Comparison of ENCODE assay signal across 8 mouse cellular contexts in the genomic region with DNA sequence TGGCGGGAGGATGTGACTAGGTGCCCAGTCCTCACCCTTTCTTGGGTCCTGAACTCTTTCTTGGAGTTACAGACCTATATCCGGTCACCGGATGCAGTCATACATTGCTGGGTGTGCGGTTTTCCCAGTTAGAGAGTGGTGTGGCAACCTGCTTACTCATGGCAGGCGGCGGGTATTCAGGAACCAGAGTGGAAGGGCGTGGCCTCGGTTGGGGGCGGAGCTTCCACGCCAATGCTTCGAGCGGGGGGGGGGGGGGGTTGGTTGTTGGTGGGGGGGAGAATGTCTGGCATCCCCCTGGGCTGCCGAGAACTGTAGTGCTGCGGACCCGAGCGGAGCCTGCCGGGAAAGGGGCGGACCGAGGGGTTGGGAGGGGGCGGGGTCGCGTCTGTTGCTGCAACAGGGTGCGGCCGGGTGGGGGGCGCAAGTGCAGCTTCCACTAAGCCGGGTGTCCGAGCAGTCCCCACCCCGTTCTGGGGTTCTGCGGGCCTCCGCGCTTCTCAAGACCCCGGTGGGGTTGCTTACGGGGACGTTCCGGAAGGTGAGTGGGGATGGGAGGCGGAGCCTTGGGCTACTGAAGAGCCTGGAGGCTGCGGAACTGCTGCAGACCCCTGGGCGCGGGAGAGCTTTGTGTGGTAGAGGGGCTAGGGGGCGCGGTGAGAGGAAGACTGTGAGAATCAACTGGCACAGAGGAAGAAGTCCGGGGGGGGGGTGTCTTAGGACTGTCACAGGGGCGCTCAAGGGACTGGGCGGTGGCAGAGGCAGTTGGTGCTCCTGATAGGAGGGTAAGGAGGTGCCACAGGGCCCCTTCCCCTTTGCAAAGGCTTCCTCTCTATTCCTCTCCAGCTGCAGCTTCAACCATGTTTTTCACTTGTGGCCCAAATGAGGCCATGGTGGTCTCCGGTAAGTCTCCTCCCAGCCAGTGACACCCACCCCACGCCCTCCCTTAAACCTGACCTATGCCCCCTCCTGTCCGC. TPM values are rescaled to one million over a fixed set of nuclear protein-coding genes. Genes with fewer than 3 reads are reported as not detected.
DNase-seq lines count a peak whose midpoint lies in the region; ATAC-seq and TF ChIP-seq lines count a peak whose summit lies in the region.

A gene (plus strand): TSS at position 267 of the 974 bp plus-strand sequence.

- peak within 1 kb of the TSS; percentile 67 for H3K4me3 ChIP-seq in embryonic facial prominence, embryonic 13.5 days
- peak within 1 kb of the TSS; percentile 95 for H3K4me3 ChIP-seq in kidney, adult 2 months (ENCODE audit: insufficient read depth, low read depth, low read length)

- H3K27me3 ChIP-seq in embryonic facial prominence, embryonic 13.5 days, result no peaks in the 10 kb centered on the region
- no peaks in the 10 kb centered on the region for H3K27me3 ChIP-seq in kidney, adult 2 months (replicated peaks; ENCODE audit: control insufficient read depth, insufficient read depth, low read length)

- peak; percentile 16 for TF ChIP-seq POLR2A in kidney, adult 2 months (IDR thresholded peaks at IDR 0.05; ENCODE audit: low read depth, low read length)

- H3K9me3 ChIP-seq in embryonic facial prominence, embryonic 13.5 days, result no peaks in the 10 kb centered on the region

- no peak for TF ChIP-seq CTCF in kidney, adult 2 months (conservative IDR thresholded peaks at IDR 0.05; ENCODE audit: insufficient read depth, insufficient read length, low read depth, low read length)

- H3K9ac ChIP-seq in embryonic facial prominence, embryonic 13.5 days, result peak within 1 kb of the TSS; percentile 80

- H3K4me1 ChIP-seq in embryonic facial prominence, embryonic 13.5 days, result peaks cover 22% of the 10 kb centered on the region
- H3K4me1 ChIP-seq in kidney, adult 2 months (ENCODE audit: control insufficient read depth, insufficient read depth, low read length), result peaks cover 11% of the 10 kb centered on the region; the same call in 1 of the 2 replicates

- DNase-seq in 416B (ENCODE audit: low read depth) (peak; percentile 100), liver (peak; percentile 94)
- DNase-seq in adrenal gland, postnatal 36 days, result peak; percentile 90 to 94
- peak; percentile 91 to 93 for DNase-seq in heart, adult 18-20 months
- peak; percentile 93 for DNase-seq in kidney, adult 2 months
- peak; percentile 88 to 93 for DNase-seq in spleen, postnatal 4 days (ENCODE audit: low spot score in 2 of 2)

- peaks cover 40% of the 10 kb centered on the region for H3K36me3 ChIP-seq in embryonic facial prominence, embryonic 13.5 days
- no peaks in the 10 kb centered on the region for H3K36me3 ChIP-seq in kidney, adult 2 months (ENCODE audit: control insufficient read depth, insufficient read depth, low read length)

- WGBS in embryonic facial prominence, embryonic 13.5 days, result under 1% methylated on average over 41 of the region's 47 CpGs
- WGBS in kidney, adult 2 months, result 1% methylated on average over 47 of the region's 47 CpGs

- peak within 1 kb of the TSS; percentile 87 for H3K27ac ChIP-seq in embryonic facial prominence, embryonic 13.5 days
- peak within 1 kb of the TSS; percentile 94 for H3K27ac ChIP-seq in kidney, adult 2 months (ENCODE audit: insufficient read depth, low read depth, low read length)

- H3K4me2 ChIP-seq in embryonic facial prominence, embryonic 13.5 days, result peak within 1 kb of the TSS; percentile 94

- peak; percentile 83 for ATAC-seq in embryonic facial prominence, embryonic 13.5 days (ENCODE audit: insufficient number of reproducible peaks, insufficient read depth, low FRiP score, low TSS enrichment, low read depth)
- peak; percentile 87 for ATAC-seq in monocyte, adult 5-6 weeks (replicated peaks; ENCODE audit: insufficient number of reproducible peaks, low FRiP score, low TSS enrichment, poor library complexity, severe bottlenecking)

RNA-seq across cellular contexts. Expression of the gene that starts here (rescaled TPM):
- 10 to 100 TPM; 60.5 to 73.4 TPM for total RNA-seq in adrenal gland, postnatal 36 days (2021)
- polyA plus RNA-seq in embryonic facial prominence, embryonic 13.5 days (2015; fragmentation: Nextera tagmentation; extraction: Ambion mirVana), result 61.0 and 67.2 TPM in 2 replicates
- 100 to 1,000 TPM; 146 to 154 TPM for total RNA-seq in heart, adult 18-20 months (2021)
- polyA plus RNA-seq in kidney, adult 2 months (2012; rRNA removed), result 45.3 and 45.7 TPM in 2 replicates
- total RNA-seq in monocyte, adult 5-6 weeks (2017), result 70.0 to 84.2 TPM (median 77.9 TPM) in 3 replicates

Comparison
In these comparisons a context has a peak if more than half of its experiments do, and no peak if none do; other contexts are left out.
1. Peak in every context shown above with its lines: DNase-seq, ATAC-seq, H3K4me3 ChIP-seq and H3K27ac ChIP-seq.